Mouse (Mus musculus) myocyte (in vitro differentiated cells): ENCODE measurements around the gene E2f4. TPM values are rescaled to one million over a fixed set of nuclear protein-coding genes. Genes with fewer than 3 reads are reported as not detected.

Experiments
- H3K27me3 ChIP-seq: one replicate; pipeline ENCODE4 v1.6.1; 2011; ENCODE audit not compliant: control insufficient read depth, insufficient read depth, insufficient read length
- H3K36me3 ChIP-seq: one replicate; pipeline ENCODE4 v1.6.1; 2011; ENCODE audit not compliant: control insufficient read depth, insufficient read depth
- H3K4me2 ChIP-seq: one replicate; pipeline ENCODE4 v1.6.1; 2011; ENCODE audit warnings: low read depth, control low read depth
- H3K4me3 ChIP-seq: one replicate; pipeline ENCODE4 v1.5.1; 2011; ENCODE audit warnings: mild to moderate bottlenecking, control low read depth, moderate library complexity
- H3K79me2 ChIP-seq: one replicate; pipeline ENCODE4 v1.6.1; 2011; ENCODE audit not compliant: control insufficient read depth, insufficient read depth
- H3ac ChIP-seq: one replicate; pipeline ENCODE4 v1.6.1; 2011; ENCODE audit not compliant: control insufficient read depth, insufficient read length
- CEBPB ChIP-seq: IDR thresholded peaks from 2 replicates; pipeline ENCODE4 v1.6.1; 2011; ENCODE audit warnings: mild to moderate bottlenecking, moderate library complexity; ENCODE audit not compliant: poor library complexity, insufficient read depth, severe bottlenecking
- E2F4 ChIP-seq: IDR thresholded peaks from one replicate; pipeline ENCODE4 v1.6.1; 2011; ENCODE audit warnings: mild to moderate bottlenecking, control low read depth, moderate library complexity; ENCODE audit not compliant: insufficient read depth
- MAX ChIP-seq: IDR thresholded peaks from one replicate; pipeline ENCODE4 v1.6.1; 2011; ENCODE audit warnings: low read depth, mild to moderate bottlenecking, control low read depth
- MYOD1 ChIP-seq, 3 experiments: IDR thresholded peaks; one replicate each; pipeline ENCODE4 v1.6.1; 2011; ENCODE audit warnings: control low read depth in 2 of 3, low read depth in 2 of 3, mild to moderate bottlenecking in 2 of 3, moderate library complexity in 1 of 3; ENCODE audit not compliant: insufficient read length in 2 of 3, control insufficient read depth in 1 of 3
- MYOG ChIP-seq, 3 experiments: IDR thresholded peaks; one replicate each; pipeline ENCODE4 v1.6.1; 2011; ENCODE audit warnings: control low read depth in 2 of 3, low read depth in 2 of 3, mild to moderate bottlenecking in 2 of 3; ENCODE audit not compliant: insufficient read length in 2 of 3, control insufficient read depth in 1 of 3, insufficient read depth in 1 of 3
- POLR2A ChIP-seq: IDR thresholded peaks from one replicate; pipeline ENCODE4 v1.6.1; 2011; ENCODE audit warnings: low read depth, mild to moderate bottlenecking, control low read depth, moderate library complexity; ENCODE audit not compliant: insufficient read length
- POLR2AphosphoS2 ChIP-seq: IDR thresholded peaks from one replicate; pipeline ENCODE4 v1.6.1; 2011; ENCODE audit warnings: low read depth, control low read depth; ENCODE audit not compliant: insufficient read length
- REST ChIP-seq: IDR thresholded peaks from one replicate; pipeline ENCODE4 v1.6.1; 2011; ENCODE audit warnings: mild to moderate bottlenecking, control low read depth, moderate library complexity; ENCODE audit not compliant: insufficient read depth, insufficient read length
- SRF ChIP-seq: IDR thresholded peaks from one replicate; pipeline ENCODE4 v1.6.1; 2011; ENCODE audit warnings: low read depth; ENCODE audit not compliant: control insufficient read depth, insufficient read length
- TCF12 ChIP-seq: IDR thresholded peaks from one replicate; pipeline ENCODE4 v1.6.1; 2011; ENCODE audit warnings: mild to moderate bottlenecking, control low read depth; ENCODE audit not compliant: poor library complexity, insufficient read depth, severe bottlenecking
- TCF3 ChIP-seq: IDR thresholded peaks from one replicate; pipeline ENCODE4 v1.6.1; 2011; ENCODE audit warnings: low read depth, control low read depth; ENCODE audit not compliant: insufficient read length
- USF1 ChIP-seq: IDR thresholded peaks from one replicate; pipeline ENCODE4 v1.6.1; 2011; ENCODE audit warnings: low read depth, mild to moderate bottlenecking, control low read depth, moderate library complexity
- polyA plus RNA-seq: library from polyadenylated mRNA; unstranded; fragments of >200 nt; fragmentation: generic; extraction: Trizol; gene quantifications from one replicate; pipeline ENCODE4 v1.2.1, GENCODE M21; 2012; ENCODE audit warnings: missing spikeins

E2f4 gene
- polyA plus RNA-seq, 1 experiment: 59.7 TPM

GRCm38 (mm10) chr8:105336373-105337130 lies 39.1 kb downstream of the E2f4 start:
- Histone ChIP-seq H3K36me3 (peaks cover 48% of the 10 kb centered on the region), H3K4me2 (no peak overlapping the region)
- TF ChIP-seq POLR2AphosphoS2 (peak; percentile 52), E2F4 (no peak)

GRCm38 (mm10) chr8:105338992-105339391 lies 41.5 kb downstream of the E2f4 start:
- Histone ChIP-seq H3K36me3 (peaks cover 45% of the 10 kb centered on the region), H3K27me3 (no peaks in the 10 kb centered on the region), H3K79me2 (peaks cover 41% of the 10 kb centered on the region), H3K4me2 (no peak overlapping the region), H3K4me3 (no peak overlapping the region), H3ac (no peak overlapping the region)
- no peak for TF ChIP-seq MAX
- TF ChIP-seq USF1: no peak
- TF ChIP-seq POLR2AphosphoS2: no peak
- no peak for TF ChIP-seq E2F4
- no peak for TF ChIP-seq POLR2A
- TF ChIP-seq CEBPB: no peak
- no peak for TF ChIP-seq SRF
- TF ChIP-seq REST: no peak

More at GRCm38 (mm10) chr8:105336373-105337130, 39.1 kb downstream of the E2f4 start:
- Histone ChIP-seq H3ac (no peak overlapping the region), H3K79me2 (peaks cover 17% of the 10 kb centered on the region), H3K4me3 (no peak overlapping the region), H3K27me3 (no peaks in the 10 kb centered on the region)

GRCm38 (mm10) chr8:105339886-105340635 lies 42.6 kb downstream of the E2f4 start:
- Histone ChIP-seq H3K4me3 (no peak overlapping the region), H3K36me3 (peaks cover 40% of the 10 kb centered on the region), H3K4me2 (no peak overlapping the region), H3K79me2 (peaks cover 50% of the 10 kb centered on the region), H3ac (no peak overlapping the region), H3K27me3 (no peaks in the 10 kb centered on the region)
- no peak for TF ChIP-seq POLR2A

GRCm38 (mm10) chr8:105341399-105341798 lies 43.9 kb downstream of the E2f4 start:
- Histone ChIP-seq H3K36me3 (peaks cover 31% of the 10 kb centered on the region), H3K4me2 (no peak overlapping the region)
- TF ChIP-seq MAX (no peak), USF1 (no peak), TCF12 (no peak)

GRCm38 (mm10) chr8:105342768-105343167 lies 45.3 kb downstream of the E2f4 start:
- TF ChIP-seq POLR2A (no peak), REST (no peak), MYOD1 (IDR thresholded peaks at IDR 0.05; ENCODE audit: control insufficient read depth in 1 of 3, insufficient read length in 2 of 3, low read depth in 2 of 3) (no peak), MAX (no peak), TCF3 (no peak), POLR2AphosphoS2 (no peak), E2F4 (no peak), SRF (no peak), CEBPB (no peak), TCF12 (no peak), USF1 (no peak), MYOG (IDR thresholded peaks at IDR 0.05; ENCODE audit: control insufficient read depth in 1 of 3, insufficient read depth in 1 of 3, insufficient read length in 2 of 3, low read depth in 2 of 3) (no peak)
- Histone ChIP-seq H3K36me3 (peaks cover 17% of the 10 kb centered on the region), H3ac (no peak overlapping the region), H3K79me2 (peaks cover 66% of the 10 kb centered on the region), H3K27me3 (no peaks in the 10 kb centered on the region), H3K4me3 (no peak overlapping the region), H3K4me2 (no peak overlapping the region)

More at GRCm38 (mm10) chr8:105341399-105341798, 43.9 kb downstream of the E2f4 start:
- no peak overlapping the region for H3ac ChIP-seq
- no peak overlapping the region for H3K4me3 ChIP-seq
- H3K27me3 ChIP-seq: no peaks in the 10 kb centered on the region
- H3K79me2 ChIP-seq: peaks cover 55% of the 10 kb centered on the region
